Mouse (Mus musculus): Measurements from ENCODE around the gene Olfr304.

DNA sequence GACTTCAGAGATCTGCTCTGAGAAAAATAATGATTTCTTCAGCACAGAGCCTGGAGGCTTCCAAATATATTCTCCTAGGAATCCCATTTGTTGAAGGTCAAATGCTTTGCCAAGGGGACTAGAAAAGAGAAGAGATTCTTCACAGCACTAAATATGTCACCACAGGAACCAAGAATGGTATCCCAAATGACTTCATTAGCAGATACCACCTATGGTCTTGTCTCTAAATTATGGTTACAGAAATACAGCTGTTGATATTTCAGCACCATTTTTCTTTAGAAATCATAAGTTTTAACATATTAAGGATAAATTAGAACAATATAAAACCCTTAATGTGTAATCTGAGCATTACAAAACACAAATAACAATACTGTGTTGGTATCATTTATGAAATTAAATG lies 11.2 kb upstream of the Olfr304 start, which contains the start of gene Olfr303:
- TF ChIP-seq POLR2A (IDR thresholded peaks at IDR 0.05; ENCODE audit: low read depth, low read length), result no peak
- no peak for TF ChIP-seq CTCF (conservative IDR thresholded peaks at IDR 0.05; ENCODE audit: insufficient read depth, insufficient read length, low read depth, low read length)

Measured in kidney, adult 2 months (tissue).